Comparison of ENCODE assay signal across 19 mouse cellular contexts in the genomic region with DNA sequence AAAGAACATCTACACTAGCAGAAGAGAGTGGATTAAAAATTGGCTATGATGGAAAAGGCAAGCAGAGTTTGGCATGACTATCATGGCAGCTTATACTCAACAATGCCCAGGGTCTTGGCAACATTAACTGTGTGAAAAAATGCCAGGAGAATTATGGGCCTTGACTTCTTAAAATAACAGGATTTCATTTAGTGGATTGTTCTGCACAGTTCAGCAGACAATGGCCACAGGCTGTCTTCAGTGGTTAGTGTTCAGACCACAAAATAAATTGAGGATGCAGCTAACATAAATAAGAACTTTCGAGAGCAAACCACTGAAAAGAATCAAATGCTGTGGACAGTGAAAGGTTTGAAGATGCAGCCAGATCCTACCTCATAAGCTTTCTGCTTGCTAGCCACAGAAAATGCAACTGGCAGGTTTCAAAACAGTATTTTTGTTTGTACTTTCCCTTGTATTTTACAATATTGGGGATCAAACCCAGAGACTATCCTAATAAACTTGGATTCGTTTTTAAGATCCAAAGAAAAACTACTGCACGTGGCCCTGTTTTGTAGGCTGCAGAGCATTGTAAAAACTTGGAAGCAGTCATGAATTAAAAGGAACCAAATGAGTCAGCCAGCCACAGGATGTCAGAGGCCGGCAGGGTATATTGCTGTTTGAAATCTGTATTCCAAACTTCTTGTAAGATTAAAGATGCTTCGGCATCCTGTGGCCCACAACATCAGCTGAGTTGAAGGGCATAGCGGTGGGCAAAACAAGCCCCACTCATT.
DNase-seq lines count a peak whose midpoint lies in the region; ATAC-seq lines count a peak whose summit lies in the region.
"Had no signal": no experiment of that assay in that cellular context is flagged by ENCODE, and none has a peak within 500 bp of the region (broad histone marks: within the 10 kb centered on the region; RNA-seq: fewer than 3 reads in every experiment).

No protein-coding gene starts in this region.

- H3K27ac ChIP-seq in embryonic facial prominence, embryonic 15.5 days (replicated peaks) = no peak overlapping the region
- H3K27ac ChIP-seq: heart, embryonic 13.5 days; left cerebral cortex, adult 2 months; limb, embryonic 12.5 days; liver, embryonic 14.5 days; neural tube, embryonic 13.5 days had no signal

- H3K9ac ChIP-seq in embryonic facial prominence, embryonic 15.5 days = no peak overlapping the region
- H3K9ac ChIP-seq: heart, embryonic 13.5 days; limb, embryonic 12.5 days; liver, embryonic 14.5 days; neural tube, embryonic 13.5 days had no signal

- DNase-seq in frontal cortex, postnatal 10 days (ENCODE audit: low spot score in 2 of 2) = no peak
- DNase-seq in 3134 (ENCODE audit: extremely low read depth, insufficient read length, low spot score) (peak; percentile 56), 416B (ENCODE audit: low read depth) (peak; percentile 49)
- DNase-seq in urinary bladder, postnatal 36 days (ENCODE audit: low spot score in 2 of 2) = no peak
- DNase-seq: gastrocnemius, postnatal 25 days; heart, postnatal 36 days; kidney, adult 2 months; kidney, postnatal 14 days; right cerebral cortex, postnatal 14 days had no signal

- H3K27me3 ChIP-seq in embryonic facial prominence, embryonic 15.5 days = no peaks in the 10 kb centered on the region
- H3K27me3 ChIP-seq: heart, embryonic 13.5 days; limb, embryonic 12.5 days; megakaryocyte, embryonic 14.5 days; neural tube, embryonic 13.5 days had no signal

- H3K36me3 ChIP-seq in embryonic facial prominence, embryonic 15.5 days = no peaks in the 10 kb centered on the region
- H3K36me3 ChIP-seq: heart, embryonic 13.5 days; limb, embryonic 12.5 days; neural tube, embryonic 13.5 days had no signal

- no peak overlapping the region for H3K4me2 ChIP-seq in embryonic facial prominence, embryonic 15.5 days (replicated peaks)
- H3K4me2 ChIP-seq: heart, embryonic 13.5 days; limb, embryonic 12.5 days; neural tube, embryonic 13.5 days had no signal

- 0 out of 2 replicates have a peak, but pooled peaks have one; percentile 23 for ATAC-seq in frontal cortex, adult (ENCODE audit: low TSS enrichment)
- ATAC-seq in embryonic facial prominence, embryonic 15.5 days (ENCODE audit: insufficient number of reproducible peaks, low FRiP score, low TSS enrichment, low read depth) = peak; percentile 34; the same call in 1 of the 2 replicates
- ATAC-seq in megakaryocyte, adult 5-6 weeks (ENCODE audit: poor library complexity, severe bottlenecking) = no peak
- ATAC-seq: forebrain, embryonic 16.5 days had no signal

- no peaks in the 10 kb centered on the region for H3K9me3 ChIP-seq in embryonic facial prominence, embryonic 15.5 days (replicated peaks)
- H3K9me3 ChIP-seq: heart, embryonic 13.5 days; limb, embryonic 12.5 days; megakaryocyte, embryonic 14.5 days; neural tube, embryonic 13.5 days had no signal

- H3K4me3 ChIP-seq in embryonic facial prominence, embryonic 15.5 days (replicated peaks) = no peak overlapping the region
- H3K4me3 ChIP-seq: heart, embryonic 13.5 days; left cerebral cortex, adult 2 months; limb, embryonic 12.5 days; megakaryocyte, embryonic 14.5 days; neural tube, embryonic 13.5 days had no signal

- H3K4me1 ChIP-seq in embryonic facial prominence, embryonic 15.5 days = no peaks in the 10 kb centered on the region
- H3K4me1 ChIP-seq: limb, embryonic 12.5 days; megakaryocyte, embryonic 14.5 days; neural tube, embryonic 13.5 days had no signal

- 39% methylated on average over 6 of the region's 6 CpGs for WGBS in embryonic facial prominence, embryonic 15.5 days

Comparison
In these comparisons a context has a peak if more than half of its experiments do, and no peak if none do; other contexts are left out.
1. DNase-seq: peak in 3134 (single experiment) and 416B (single experiment); none in frontal cortex, postnatal 10 days (0 of 2) and urinary bladder, postnatal 36 days (0 of 2).